Mouse (Mus musculus) splenic B cell, adult 2 months (primary cell): ENCODE data around the gene Cox15.

Experiments
- DNase-seq: peaks from one replicate; pipeline ENCODE4 v3.0.0-alpha.2; 2011; ENCODE audit warnings: low read depth, low spot score
- H3K27me3 ChIP-seq: 2 replicates; pipeline ENCODE4 v1.6.1; 2012; ENCODE audit warnings: mild to moderate bottlenecking, low read length, moderate library complexity, mixed read lengths; ENCODE audit not compliant: control insufficient read depth, poor library complexity, insufficient read depth, severe bottlenecking
- H3K36me3 ChIP-seq: 2 replicates; pipeline ENCODE4 v1.6.1; 2012; ENCODE audit warnings: mild to moderate bottlenecking, low read length, moderate library complexity, mixed read lengths; ENCODE audit not compliant: control insufficient read depth, poor library complexity, insufficient read depth, severe bottlenecking

Cox15 gene

DNA sequence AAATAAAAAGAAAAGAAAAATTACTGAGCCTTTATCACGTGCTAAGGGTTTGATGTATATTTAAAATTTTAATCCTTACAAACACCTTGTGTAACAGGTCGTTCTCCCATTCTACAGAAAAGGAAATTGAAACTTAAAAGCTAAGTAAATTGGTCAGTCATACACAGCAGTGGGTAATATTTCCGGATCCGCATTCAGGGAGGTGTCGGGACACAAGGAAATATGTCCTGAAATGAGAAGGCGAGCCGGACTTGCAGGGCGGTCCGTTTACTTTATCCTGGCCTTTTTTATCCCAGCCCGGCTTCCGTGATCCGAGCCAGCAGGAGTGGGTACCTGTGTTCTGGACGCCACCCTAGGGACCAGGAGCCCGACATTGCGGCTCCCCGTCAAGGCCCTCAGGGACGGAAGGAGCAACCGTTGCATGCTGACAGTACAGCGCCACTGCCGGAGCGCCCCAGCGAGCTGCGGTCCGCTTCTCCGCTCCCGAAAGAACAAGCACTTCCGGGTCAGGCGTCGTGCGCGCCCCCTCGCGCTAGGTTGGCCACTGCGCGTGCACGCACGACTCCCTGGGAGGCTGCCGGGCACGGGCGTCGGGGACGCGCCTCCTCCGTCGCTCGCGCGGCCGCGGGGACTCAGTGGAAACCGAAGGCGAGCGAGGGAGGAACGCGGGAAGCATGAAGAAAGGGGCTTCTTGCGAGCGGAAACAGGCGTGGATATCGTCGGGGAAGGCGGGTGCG lies at the start of gene Cox15, which contains the start of gene Cutc:
TSS of gene Cox15 (minus strand) at position 512 of the 737 bp plus-strand sequence.
TSS of gene Cutc (plus strand) at position 508 of the 737 bp plus-strand sequence.
- Histone ChIP-seq H3K36me3 (peaks cover 10% of the 10 kb centered on the region; the same call in 1 of the 2 replicates), H3K27me3 (no peaks in the 10 kb centered on the region)
- peak; percentile 95 for DNase-seq

- no peaks in the 10 kb centered on the region for H3K27me3 ChIP-seq
- no peaks in the 10 kb centered on the region for H3K36me3 ChIP-seq
- DNase-seq, result peak; percentile 5
Measured at GRCm38 (mm10) chr19:43801427-43802051, 48.7 kb upstream of the Cox15 start.

- DNase-seq, result no peak
- no peaks in the 10 kb centered on the region for H3K36me3 ChIP-seq
- no peaks in the 10 kb centered on the region for H3K27me3 ChIP-seq
Measured at GRCm38 (mm10) chr19:43797216-43797615, 44.4 kb upstream of the Cox15 start.

GRCm38 (mm10) chr19:43795511-43795910 lies 42.7 kb upstream of the Cox15 start:
- no peaks in the 10 kb centered on the region for H3K27me3 ChIP-seq
- no peaks in the 10 kb centered on the region for H3K36me3 ChIP-seq
- DNase-seq, result no peak

DNA sequence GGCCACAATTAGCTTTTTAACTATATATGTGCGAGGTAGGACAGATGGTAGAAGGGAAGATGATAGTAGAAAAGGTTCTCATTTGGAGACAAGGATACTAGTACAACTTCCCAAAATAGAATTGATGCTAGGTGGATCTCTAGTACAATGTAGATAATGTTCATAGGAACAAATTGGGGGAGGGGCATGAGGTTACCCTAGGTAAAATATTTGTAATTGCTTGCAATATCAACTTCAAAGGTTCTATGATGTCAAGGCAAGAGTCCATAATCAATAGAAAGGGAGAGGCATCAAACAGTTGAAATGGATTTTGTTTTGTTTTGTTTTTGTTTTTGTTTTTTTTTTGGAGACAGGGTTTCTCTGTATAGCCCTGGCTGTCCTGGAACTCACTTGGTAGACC lies 41.2 kb upstream of the Cox15 start:
- DNase-seq, result no peak
- Histone ChIP-seq H3K36me3 (no peaks in the 10 kb centered on the region), H3K27me3 (no peaks in the 10 kb centered on the region)

DNA sequence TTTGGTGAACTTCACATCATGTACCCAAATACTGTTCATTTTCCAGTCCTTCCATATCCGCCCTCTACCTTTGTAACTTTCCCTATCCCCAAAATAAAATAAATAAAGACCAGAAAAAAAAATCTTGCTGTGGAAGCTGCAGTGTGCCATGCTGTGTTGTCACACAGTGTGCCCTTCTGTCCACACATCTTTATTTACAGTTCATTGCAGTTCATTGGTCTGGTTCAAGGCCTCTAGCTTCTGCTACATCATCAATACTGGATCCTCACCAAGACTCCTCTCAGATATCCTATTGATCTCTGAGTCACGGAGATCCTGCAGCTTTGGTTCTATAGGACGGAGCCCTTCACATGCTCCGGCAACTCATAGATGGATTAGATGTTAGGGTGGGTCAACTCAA lies 39.7 kb upstream of the Cox15 start:
- Histone ChIP-seq H3K36me3 (no peaks in the 10 kb centered on the region), H3K27me3 (no peaks in the 10 kb centered on the region)
- DNase-seq, result no peak

- Histone ChIP-seq H3K36me3 (no peaks in the 10 kb centered on the region), H3K27me3 (no peaks in the 10 kb centered on the region)
- DNase-seq, result no peak
Measured at GRCm38 (mm10) chr19:43789817-43790216, 37.0 kb upstream of the Cox15 start.

DNA sequence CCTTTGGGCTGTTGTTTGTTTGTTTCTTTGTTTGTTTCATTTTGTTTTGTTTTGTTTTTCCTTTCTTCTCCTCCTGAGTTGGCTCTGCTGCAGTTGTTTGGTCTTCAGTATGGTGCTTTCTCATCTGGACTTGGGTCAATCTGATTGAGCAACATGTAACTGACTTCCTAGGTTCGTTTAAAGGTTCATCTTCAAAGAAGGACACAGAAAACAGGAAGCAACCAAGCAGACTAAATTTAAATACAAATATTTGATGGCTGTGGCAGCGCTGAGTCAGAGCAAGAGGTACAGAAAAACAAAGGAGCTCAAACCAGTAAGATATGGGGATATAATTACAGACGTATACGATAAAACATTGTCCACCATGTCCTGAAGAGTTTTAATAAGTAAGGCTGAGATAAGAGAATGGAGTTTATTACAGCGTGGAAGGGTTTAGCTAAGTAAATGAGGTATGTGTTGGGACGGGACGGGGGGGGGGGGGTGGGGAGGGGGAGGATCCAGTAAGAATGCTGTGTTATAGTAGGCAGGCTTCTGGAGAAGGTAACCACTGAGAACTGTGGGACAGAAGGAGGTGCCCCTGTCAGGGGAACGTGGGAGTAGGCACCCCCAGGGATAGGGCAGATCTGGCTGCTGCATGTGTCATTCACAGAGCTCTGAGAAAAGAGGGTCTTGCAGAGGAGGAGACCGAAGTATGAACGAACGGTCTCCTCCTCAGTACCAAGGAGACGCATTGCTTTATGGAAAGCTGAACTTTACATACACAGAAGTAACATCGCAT lies 33.6 kb upstream of the Cox15 start:
- Histone ChIP-seq H3K36me3 (no peaks in the 10 kb centered on the region), H3K27me3 (no peaks in the 10 kb centered on the region)
- DNase-seq, result no peak

DNA sequence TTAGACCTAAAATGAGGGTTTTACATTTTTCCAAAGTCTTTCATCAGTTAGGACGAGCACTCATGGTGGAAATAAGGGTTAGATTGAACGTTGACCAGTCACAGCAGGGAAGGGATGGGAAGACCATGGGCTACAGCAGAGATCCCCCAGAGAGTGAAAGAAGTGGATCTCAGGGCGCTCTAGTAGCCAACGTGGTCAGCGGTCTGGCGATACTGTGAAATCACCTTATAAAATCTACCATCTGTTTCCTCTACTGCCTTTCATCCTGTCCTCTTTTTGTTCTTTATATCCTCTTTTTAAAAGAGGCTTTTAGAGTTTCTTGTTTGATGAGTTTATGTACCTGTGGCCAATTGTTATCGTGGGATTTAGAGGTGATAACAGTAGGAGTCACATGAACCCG lies 32.0 kb upstream of the Cox15 start:
- Histone ChIP-seq H3K36me3 (no peaks in the 10 kb centered on the region), H3K27me3 (no peaks in the 10 kb centered on the region)
- no peak for DNase-seq

DNA sequence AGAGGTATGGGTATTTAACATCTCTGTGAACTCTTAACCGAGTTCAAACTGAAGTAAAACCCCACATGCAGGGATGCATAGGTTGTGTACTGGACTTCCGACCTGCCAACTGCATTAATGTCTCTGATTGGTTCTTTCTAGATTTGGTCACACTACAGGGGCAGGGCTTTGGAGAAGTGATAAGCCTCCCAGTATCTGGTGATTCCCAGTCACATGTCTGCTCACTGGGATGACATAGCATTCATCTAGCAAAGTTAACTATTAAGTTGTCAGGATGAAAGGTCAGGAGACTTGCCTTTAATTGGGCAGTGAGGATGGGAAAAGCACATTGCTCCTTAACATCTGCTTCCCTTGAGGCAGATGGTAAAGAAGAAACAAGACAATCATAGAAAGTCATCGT lies 29.2 kb upstream of the Cox15 start, which contains the start of gene Abcc2:
TSS of gene Abcc2 (plus strand) at position 213 of the 400 bp plus-strand sequence.
- H3K27me3 ChIP-seq, result no peaks in the 10 kb centered on the region
- no peak for DNase-seq
- H3K36me3 ChIP-seq, result no peaks in the 10 kb centered on the region

DNA sequence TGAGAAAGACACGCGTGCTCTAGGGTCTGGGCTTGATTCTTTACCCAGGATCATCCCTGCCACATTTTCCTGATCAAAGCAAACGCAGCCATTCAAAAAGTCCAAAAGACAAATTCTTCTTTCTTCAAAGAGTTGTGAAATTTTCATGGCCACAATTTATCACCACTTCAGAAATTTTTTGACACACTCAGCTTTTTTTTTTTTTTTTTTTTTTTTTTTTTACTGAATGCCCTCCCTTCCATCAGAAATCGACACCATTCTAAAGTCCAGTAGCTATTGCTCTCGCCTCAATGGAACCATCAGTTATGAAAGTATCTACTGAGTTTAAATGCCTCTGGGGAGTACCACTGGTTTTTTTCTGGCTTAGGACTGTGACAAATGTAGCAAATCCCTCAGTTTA lies 27.6 kb upstream of the Cox15 start:
- no peak for DNase-seq
- H3K36me3 ChIP-seq, result no peaks in the 10 kb centered on the region

GRCm38 (mm10) chr19:43777308-43777707 lies 24.5 kb upstream of the Cox15 start:
- Histone ChIP-seq H3K36me3 (no peaks in the 10 kb centered on the region), H3K27me3 (no peaks in the 10 kb centered on the region)
- DNase-seq, result no peak

More for the DNA sequence above, 27.6 kb upstream of the Cox15 start:
- no peaks in the 10 kb centered on the region for H3K27me3 ChIP-seq

- Histone ChIP-seq H3K36me3 (no peaks in the 10 kb centered on the region), H3K27me3 (no peaks in the 10 kb centered on the region)
- DNase-seq, result no peak
Measured at GRCm38 (mm10) chr19:43776561-43776960, 23.8 kb upstream of the Cox15 start.

GRCm38 (mm10) chr19:43775433-43775832 lies 22.6 kb upstream of the Cox15 start:
- Histone ChIP-seq H3K27me3 (no peaks in the 10 kb centered on the region), H3K36me3 (no peaks in the 10 kb centered on the region)
- no peak for DNase-seq

GRCm38 (mm10) chr19:43772311-43772710 lies 19.5 kb upstream of the Cox15 start:
- no peak for DNase-seq
- peaks cover 4% of the 10 kb centered on the region; the same call in 1 of the 2 replicates for H3K36me3 ChIP-seq
- no peaks in the 10 kb centered on the region for H3K27me3 ChIP-seq
